Comparison of ENCODE assay signal across 14 mouse cellular contexts in genomic region chr3:92602169-92602568, GRCm38 (mm10). TPM values are rescaled to one million over a fixed set of nuclear protein-coding genes. Genes with fewer than 3 reads are reported as not detected.
A peak's percentile ranks its signal among the peaks of the same experiment; 100 is the strongest.
DNase-seq lines count a peak whose midpoint lies in the region; ATAC-seq and TF ChIP-seq lines count a peak whose summit lies in the region.
"Had no signal": no experiment of that assay in that cellular context is flagged by ENCODE, and none has a peak within 500 bp of the region (broad histone marks: within the 10 kb centered on the region; RNA-seq: fewer than 3 reads in every experiment).

No protein-coding gene starts in this region.

- TF ChIP-seq POLR2A in CH12.LX (IDR thresholded peaks at IDR 0.05; ENCODE audit: low read depth, low read length), result no peak

- DNase-seq in kidney, adult 9 months, result peak; percentile 42
- no peak for DNase-seq in kidney, postnatal 4 days
- DNase-seq in 3T3-L1 (ENCODE audit: low read depth, low spot score) (peak; percentile 71), CH12.LX (ENCODE audit: extremely low read depth) (peak; percentile 46)
- DNase-seq in c-Kit-positive CD71-positive TER-119-positive erythroid progenitor cells, embryonic 14.5 days (ENCODE audit: low spot score), result peak; percentile 23
- no peak for DNase-seq in gastrocnemius, postnatal 10 days
- no peak for DNase-seq in adrenal gland, adult 18-20 months (ENCODE audit: low spot score in 2 of 2)
- DNase-seq: cerebellum, adult 8-10 months; left cerebral cortex, postnatal 4 days had no signal

- no peak overlapping the region for H3K9ac ChIP-seq in CH12.LX (ENCODE audit: insufficient read depth, low read depth)
- H3K9ac ChIP-seq: kidney, embryonic 15.5 days; midbrain, embryonic 12.5 days had no signal

- no peak overlapping the region for H3K27ac ChIP-seq in CH12.LX (ENCODE audit: insufficient read depth, low read depth)
- H3K27ac ChIP-seq: kidney, embryonic 15.5 days; midbrain, embryonic 12.5 days had no signal

- in situ Hi-C loops in CH12.LX (cut with MboI; ENCODE audit: low pct_ligation_motif_present, low pct_unique_long_range_greater_than_20kb, low sequenced_read_pairs), result no loop called here

- ATAC-seq in activated CD4-positive, CD25-positive, alpha-beta regulatory T cell, adult 4 months, result no peak

- H3K79me2 ChIP-seq in CH12.LX (replicated peaks; ENCODE audit: control insufficient read depth, extremely low read depth, insufficient read depth, poor library complexity, severe bottlenecking), result no peaks in the 10 kb centered on the region

- peak; percentile 24 for TF ChIP-seq RAD21 in CH12.LX (IDR thresholded peaks at IDR 0.05; ENCODE audit: low read depth, low read length)

- no peak for TF ChIP-seq EP300 in CH12.LX (IDR thresholded peaks at IDR 0.05; ENCODE audit: low read length)

- dilution Hi-C loops in CH12.LX (cut with MboI; ENCODE audit: extremely low pct_ligation_motif_present, extremely low pct_unique_long_range_greater_than_20kb, low sequenced_read_pairs), result no loop called here

- H3K36me3 ChIP-seq in CH12.LX (replicated peaks in 1 of 2; ENCODE audit: control insufficient read depth in 1 of 2, insufficient read depth in 1 of 2, low read length in 1 of 2), result no peaks in the 10 kb centered on the region
- H3K36me3 ChIP-seq: kidney, embryonic 15.5 days; midbrain, embryonic 12.5 days had no signal

- no peak overlapping the region for H3K4me3 ChIP-seq in CH12.LX (replicated peaks in 1 of 3; ENCODE audit: low read depth in 2 of 3, low read length in 2 of 3, poor library complexity in 1 of 3)
- H3K4me3 ChIP-seq: kidney, embryonic 15.5 days; midbrain, embryonic 12.5 days had no signal

- H3K9me3 ChIP-seq in CH12.LX (replicated peaks; ENCODE audit: low read length), result no peaks in the 10 kb centered on the region
- H3K9me3 ChIP-seq: kidney, embryonic 15.5 days; midbrain, embryonic 12.5 days had no signal

- no peaks in the 10 kb centered on the region for H3K27me3 ChIP-seq in CH12.LX (replicated peaks)
- H3K27me3 ChIP-seq: kidney, embryonic 15.5 days; midbrain, embryonic 12.5 days had no signal

- H3K4me1 ChIP-seq in CH12.LX (ENCODE audit: control insufficient read depth in 1 of 2, insufficient read depth in 2 of 2), result no peaks in the 10 kb centered on the region
- H3K4me1 ChIP-seq: kidney, embryonic 15.5 days; midbrain, embryonic 12.5 days had no signal

- peak in 1 of 2 experiments; percentile 40; a peak in 2 of 4 replicates for TF ChIP-seq CTCF in CH12.LX (conservative IDR thresholded peaks at IDR 0.05 in 1 of 2, IDR thresholded peaks at IDR 0.05 in 1 of 2; ENCODE audit: low read depth in 2 of 2, low read length in 2 of 2)

- no peak overlapping the region for H3K4me2 ChIP-seq in CH12.LX (ENCODE audit: insufficient read depth, low read depth, poor library complexity, severe bottlenecking)
- H3K4me2 ChIP-seq: kidney, embryonic 15.5 days; midbrain, embryonic 12.5 days had no signal

TF ChIP-seq in CH12.LX, 34 proteins besides CTCF, POLR2A, EP300 and RAD21:
- peak; percentile 6; the same call in 1 of the 2 replicates for TF ChIP-seq SMC3 (IDR thresholded peaks at IDR 0.05; ENCODE audit: low read depth, low read length)
- no peak for TF ChIP-seq GABPA (IDR thresholded peaks at IDR 0.05; ENCODE audit: insufficient replicate concordance, low read depth, low read length)
- no peak for TF ChIP-seq MAZ (IDR thresholded peaks at IDR 0.05; ENCODE audit: low read depth, low read length)

RNA-seq across cellular contexts. Expression of gene 2210017I01Rik, which starts 5.1 kb away (rescaled TPM):
- total RNA-seq in CH12.LX (2012; rRNA removed), result not detected in 2 replicates
- total RNA-seq in CH12.LX (2014; rRNA removed), result not detected in 2 replicates
- not detected in 2 replicates for polyA plus RNA-seq in CH12.LX (2012; ENCODE audit: insufficient read length, low read depth)
- polyA plus RNA-seq in activated CD4-positive, CD25-positive, alpha-beta regulatory T cell, adult 4 months (2017; shearing (Covaris generic)), result not detected
- total RNA-seq in gastrocnemius, postnatal 10 days (2021), result not detected
- not detected for total RNA-seq in adrenal gland, adult 18-20 months (2021)
- total RNA-seq: left cerebral cortex, postnatal 4 days had no signal
- polyA plus RNA-seq: forebrain, embryonic 11.5 days; heart, embryonic 14.5 days; kidney, embryonic 15.5 days; midbrain, embryonic 12.5 days had no signal

RNA-seq across cellular contexts. Expression of gene Smcp, which starts 13.4 kb away (rescaled TPM):
- total RNA-seq in CH12.LX (2012; rRNA removed) (not detected in 2 replicates), CH12.LX (2014; rRNA removed) (not detected in 2 replicates)
- not detected in 2 replicates for polyA plus RNA-seq in CH12.LX (2012; ENCODE audit: insufficient read length, low read depth)
- polyA plus RNA-seq in activated CD4-positive, CD25-positive, alpha-beta regulatory T cell, adult 4 months (2017; shearing (Covaris generic)), result not detected
- not detected for total RNA-seq in gastrocnemius, postnatal 10 days (2021)
- not detected for total RNA-seq in adrenal gland, adult 18-20 months (2021)
- total RNA-seq: left cerebral cortex, postnatal 4 days had no signal
- polyA plus RNA-seq: forebrain, embryonic 11.5 days; heart, embryonic 14.5 days; kidney, embryonic 15.5 days; midbrain, embryonic 12.5 days had no signal

RNA-seq across cellular contexts. Expression of gene Lce6a, which starts 19.3 kb away (rescaled TPM):
- not detected in 2 replicates for total RNA-seq in CH12.LX (2012; rRNA removed)
- not detected in 2 replicates for total RNA-seq in CH12.LX (2014; rRNA removed)
- polyA plus RNA-seq in CH12.LX (2012; ENCODE audit: insufficient read length, low read depth), result not detected in 2 replicates
- polyA plus RNA-seq in activated CD4-positive, CD25-positive, alpha-beta regulatory T cell, adult 4 months (2017; shearing (Covaris generic)), result not detected
- total RNA-seq in gastrocnemius, postnatal 10 days (2021), result not detected
- total RNA-seq in adrenal gland, adult 18-20 months (2021), result not detected
- total RNA-seq: left cerebral cortex, postnatal 4 days had no signal
- polyA plus RNA-seq: forebrain, embryonic 11.5 days; heart, embryonic 14.5 days; kidney, embryonic 15.5 days; midbrain, embryonic 12.5 days had no signal

RNA-seq across cellular contexts. Expression of gene Ivl, which starts 28.6 kb away (rescaled TPM):
- total RNA-seq in CH12.LX (2012; rRNA removed), result 0.04 TPM in 1 of 2 replicates, not detected in the other
- 0.30 and 0.31 TPM in 2 replicates for total RNA-seq in CH12.LX (2014; rRNA removed)
- polyA plus RNA-seq in CH12.LX (2012; ENCODE audit: insufficient read length, low read depth), result 0.38 and 0.44 TPM in 2 replicates
- polyA plus RNA-seq in activated CD4-positive, CD25-positive, alpha-beta regulatory T cell, adult 4 months (2017; shearing (Covaris generic)), result not detected
- total RNA-seq in gastrocnemius, postnatal 10 days (2021), result not detected
- total RNA-seq in adrenal gland, adult 18-20 months (2021), result not detected
- total RNA-seq: left cerebral cortex, postnatal 4 days had no signal
- polyA plus RNA-seq: forebrain, embryonic 11.5 days; heart, embryonic 14.5 days; midbrain, embryonic 12.5 days had no signal

RNA-seq across cellular contexts. Expression of gene Lce1a1, which starts 45.9 kb away (rescaled TPM):
- not detected in 2 replicates for total RNA-seq in CH12.LX (2012; rRNA removed)
- total RNA-seq in CH12.LX (2014; rRNA removed), result not detected in 2 replicates
- not detected in 2 replicates for polyA plus RNA-seq in CH12.LX (2012; ENCODE audit: insufficient read length, low read depth)
- not detected for polyA plus RNA-seq in activated CD4-positive, CD25-positive, alpha-beta regulatory T cell, adult 4 months (2017; shearing (Covaris generic))
- not detected for total RNA-seq in gastrocnemius, postnatal 10 days (2021)
- not detected for total RNA-seq in adrenal gland, adult 18-20 months (2021)
- total RNA-seq: left cerebral cortex, postnatal 4 days had no signal
- polyA plus RNA-seq: forebrain, embryonic 11.5 days; heart, embryonic 14.5 days; kidney, embryonic 15.5 days; midbrain, embryonic 12.5 days had no signal

Comparison
In these comparisons a context has a peak if more than half of its experiments do, and no peak if none do; other contexts are left out.
1. DNase-seq: peak in kidney, adult 9 months (single experiment), 3T3-L1 (single experiment), CH12.LX (single experiment) and c-Kit-positive CD71-positive TER-119-positive erythroid progenitor cells, embryonic 14.5 days (single experiment); none in kidney, postnatal 4 days (0 of 2), gastrocnemius, postnatal 10 days (single experiment) and adrenal gland, adult 18-20 months (0 of 2).